Mouse (Mus musculus): Measurements from ENCODE around the gene Cd300ld4. TPM values are rescaled to one million over a fixed set of nuclear protein-coding genes. Genes with fewer than 3 reads are reported as not detected.
"Not testable (repeated sequence)": the region's sequence is repeated elsewhere in the genome, so short reads cannot be mapped to it uniquely, and the experiment has no call there.

The Cd300ld4 gene
- polyA plus RNA-seq (2015; fragmentation: Nextera tagmentation; extraction: Ambion mirVana): not detected in 2 replicates

GRCm38 (mm10) chr11:115026912-115027311 lies at the start of gene Cd300ld4:
Gene Cd300ld4 (minus strand): TSS chr11:115027012.
- H3K27ac ChIP-seq; H3K9ac ChIP-seq; H3K9me3 ChIP-seq; H3K4me3 ChIP-seq; H3K27me3 ChIP-seq (replicated peaks); H3K4me2 ChIP-seq; ATAC-seq (replicated peaks); H3K4me1 ChIP-seq; H3K36me3 ChIP-seq (replicated peaks): not testable (repeated sequence)
- no CpG with 5 or more reads among the region's 6 CpGs for WGBS

- Histone ChIP-seq H3K9ac (no peak overlapping the region), H3K4me2 (no peak overlapping the region), H3K27me3 (replicated peaks) (0 out of 2 replicates have a peak, but pooled peaks cover 3% of the 10 kb centered on the region), H3K9me3 (no peaks in the 10 kb centered on the region), H3K36me3 (replicated peaks) (no peaks in the 10 kb centered on the region), H3K27ac (no peak overlapping the region), H3K4me1 (peaks cover 13% of the 10 kb centered on the region), H3K4me3 (no peak overlapping the region)
- no peak for ATAC-seq (replicated peaks)
- WGBS: 79% methylated on average over 5 of the region's 5 CpGs
Measured at GRCm38 (mm10) chr11:115075859-115076258, 49.0 kb upstream of the Cd300ld4 start.

- WGBS: 85% methylated on average over 7 of the region's 7 CpGs
- Histone ChIP-seq H3K36me3 (replicated peaks) (no peaks in the 10 kb centered on the region), H3K4me3 (no peak overlapping the region), H3K4me2 (no peak overlapping the region), H3K27ac (no peak overlapping the region), H3K4me1 (peaks cover 13% of the 10 kb centered on the region), H3K27me3 (replicated peaks) (0 out of 2 replicates have a peak, but pooled peaks cover 3% of the 10 kb centered on the region), H3K9ac (no peak overlapping the region), H3K9me3 (no peaks in the 10 kb centered on the region)
- ATAC-seq (replicated peaks): no peak
Measured at GRCm38 (mm10) chr11:115075407-115075806, 48.6 kb upstream of the Cd300ld4 start.

- WGBS: 56% methylated on average over 5 of the region's 5 CpGs
- 0 out of 2 replicates have a peak, but pooled peaks cover 6% of the 10 kb centered on the region for H3K27me3 ChIP-seq (replicated peaks)
- no peak for ATAC-seq (replicated peaks)
Measured at GRCm38 (mm10) chr11:115073002-115073401, 46.2 kb upstream of the Cd300ld4 start.

GRCm38 (mm10) chr11:115071631-115072294 lies 45.0 kb upstream of the Cd300ld4 start:
- 0 out of 2 replicates have a peak overlapping the region, but pooled peaks have one; percentile 21 for H3K27ac ChIP-seq

More at GRCm38 (mm10) chr11:115073002-115073401, 46.2 kb upstream of the Cd300ld4 start:
- Histone ChIP-seq H3K9ac (no peak overlapping the region), H3K4me2 (no peak overlapping the region), H3K9me3 (no peaks in the 10 kb centered on the region), H3K4me1 (peaks cover 13% of the 10 kb centered on the region), H3K27ac (no peak overlapping the region), H3K4me3 (no peak overlapping the region), H3K36me3 (replicated peaks) (no peaks in the 10 kb centered on the region)

GRCm38 (mm10) chr11:115071015-115071551 lies 44.3 kb upstream of the Cd300ld4 start:
- Histone ChIP-seq H3K4me2 (peak overlapping the region; percentile 28), H3K9me3 (no peaks in the 10 kb centered on the region), H3K27me3 (replicated peaks) (0 out of 2 replicates have a peak, but pooled peaks cover 3% of the 10 kb centered on the region), H3K36me3 (replicated peaks) (no peaks in the 10 kb centered on the region), H3K9ac (no peak overlapping the region), H3K4me1 (peaks cover 13% of the 10 kb centered on the region), H3K4me3 (no peak overlapping the region), H3K27ac (no peak overlapping the region)
- no peak for ATAC-seq (replicated peaks)
- WGBS: 6% methylated on average over 9 of the region's 9 CpGs

More at GRCm38 (mm10) chr11:115071631-115072294, 45.0 kb upstream of the Cd300ld4 start:
- Histone ChIP-seq H3K36me3 (replicated peaks) (no peaks in the 10 kb centered on the region), H3K9me3 (no peaks in the 10 kb centered on the region), H3K27me3 (replicated peaks) (0 out of 2 replicates have a peak, but pooled peaks cover 6% of the 10 kb centered on the region), H3K4me1 (peaks cover 13% of the 10 kb centered on the region), H3K9ac (no peak overlapping the region), H3K4me2 (peak overlapping the region; percentile 28), H3K4me3 (no peak overlapping the region)
- whole genome bisulfite sequencing: 17% methylated on average over 14 of the region's 14 CpGs
- ATAC-seq (replicated peaks): no peak

- Histone ChIP-seq H3K4me2 (no peak overlapping the region), H3K27me3 (replicated peaks) (0 out of 2 replicates have a peak, but pooled peaks cover 3% of the 10 kb centered on the region), H3K9ac (no peak overlapping the region), H3K4me1 (peaks cover 9% of the 10 kb centered on the region), H3K9me3 (no peaks in the 10 kb centered on the region), H3K27ac (no peak overlapping the region), H3K4me3 (no peak overlapping the region), H3K36me3 (replicated peaks) (no peaks in the 10 kb centered on the region)
- 72% methylated on average over 6 of the region's 6 CpGs for WGBS
- no peak for ATAC-seq (replicated peaks)
Measured at GRCm38 (mm10) chr11:115066768-115067167, 40.0 kb upstream of the Cd300ld4 start.

GRCm38 (mm10) chr11:115062077-115062476 lies 35.3 kb upstream of the Cd300ld4 start, which contains the start of gene Cd300e:
Gene Cd300e (minus strand): TSS chr11:115062177.
- no peaks in the 10 kb centered on the region for H3K27me3 ChIP-seq (replicated peaks)
- no peaks in the 10 kb centered on the region for H3K9me3 ChIP-seq
- no peak within 1 kb of the TSS for H3K4me3 ChIP-seq
- no peak within 1 kb of the TSS for H3K9ac ChIP-seq
- no peaks in the 10 kb centered on the region for H3K4me1 ChIP-seq
- H3K36me3 ChIP-seq (replicated peaks): no peaks in the 10 kb centered on the region
- WGBS: 27% methylated on average over 5 of the region's 5 CpGs
- no peak for ATAC-seq (replicated peaks)
- H3K4me2 ChIP-seq: no peak within 1 kb of the TSS
- no peak within 1 kb of the TSS for H3K27ac ChIP-seq

GRCm38 (mm10) chr11:115059797-115060196 lies 33.0 kb upstream of the Cd300ld4 start:
- Histone ChIP-seq H3K27ac (no peak overlapping the region), H3K36me3 (replicated peaks) (no peaks in the 10 kb centered on the region), H3K4me1 (no peaks in the 10 kb centered on the region), H3K9me3 (no peaks in the 10 kb centered on the region), H3K4me3 (no peak overlapping the region), H3K27me3 (replicated peaks) (no peaks in the 10 kb centered on the region), H3K4me2 (no peak overlapping the region), H3K9ac (no peak overlapping the region)
- ATAC-seq (replicated peaks): no peak
- WGBS: 87% methylated on average over 2 of the region's 2 CpGs

GRCm38 (mm10) chr11:115058701-115059100 lies 31.9 kb upstream of the Cd300ld4 start:
- Histone ChIP-seq H3K4me2 (no peak overlapping the region), H3K27ac (no peak overlapping the region), H3K36me3 (replicated peaks) (no peaks in the 10 kb centered on the region), H3K4me1 (no peaks in the 10 kb centered on the region), H3K4me3 (no peak overlapping the region), H3K27me3 (replicated peaks) (no peaks in the 10 kb centered on the region), H3K9ac (no peak overlapping the region), H3K9me3 (no peaks in the 10 kb centered on the region)
- 81% methylated on average over 4 of the region's 4 CpGs for WGBS
- no peak for ATAC-seq (replicated peaks)

- H3K4me2 ChIP-seq: no peak overlapping the region
- no peak overlapping the region for H3K4me3 ChIP-seq
- no peaks in the 10 kb centered on the region for H3K36me3 ChIP-seq (replicated peaks)
- no peak for ATAC-seq (replicated peaks)
- no peak overlapping the region for H3K27ac ChIP-seq
- H3K4me1 ChIP-seq: no peaks in the 10 kb centered on the region
- 0 out of 2 replicates have a peak, but pooled peaks cover 8% of the 10 kb centered on the region for H3K27me3 ChIP-seq (replicated peaks)
- H3K9me3 ChIP-seq: no peaks in the 10 kb centered on the region
- no peak overlapping the region for H3K9ac ChIP-seq
Measured at GRCm38 (mm10) chr11:115054537-115054936, 27.7 kb upstream of the Cd300ld4 start.

GRCm38 (mm10) chr11:115052991-115053390 lies 26.2 kb upstream of the Cd300ld4 start:
- no peak overlapping the region for H3K4me2 ChIP-seq

More at GRCm38 (mm10) chr11:115052991-115053390, 26.2 kb upstream of the Cd300ld4 start:
- H3K36me3 ChIP-seq (replicated peaks): no peaks in the 10 kb centered on the region
- H3K9me3 ChIP-seq: no peaks in the 10 kb centered on the region
- no peak overlapping the region for H3K9ac ChIP-seq
- no peaks in the 10 kb centered on the region for H3K4me1 ChIP-seq
- 0 out of 2 replicates have a peak, but pooled peaks cover 8% of the 10 kb centered on the region for H3K27me3 ChIP-seq (replicated peaks)
- H3K27ac ChIP-seq: no peak overlapping the region
- H3K4me3 ChIP-seq: no peak overlapping the region
- 79% methylated on average over 1 of the region's 1 CpGs for WGBS
- no peak for ATAC-seq (replicated peaks)

Measured in midbrain, embryonic 15.5 days (tissue).